Mouse (Mus musculus) embryonic facial prominence, embryonic 12.5 days (tissue): Measurements from ENCODE around the gene Akt2. TPM values are rescaled to one million over a fixed set of nuclear protein-coding genes. Genes with fewer than 3 reads are reported as not detected.
A peak's percentile ranks its signal among the peaks of the same experiment; 100 is the strongest.

Source experiments
- ATAC-seq: fragments of 200-750 bp; cut with Nextera tagmentation; 2 replicates; pipeline ENCODE4 v1.8.0; 2017; ENCODE audit not compliant: insufficient number of reproducible peaks, insufficient read depth, low FRiP score, low TSS enrichment
- H3K27ac ChIP-seq: fragments of 300-500 bp; sonication (generic); 2 replicates; pipeline ENCODE4 v1.5.1; 2016; ENCODE audit warnings: mild to moderate bottlenecking
- H3K27me3 ChIP-seq: fragments of 300-500 bp; sonication (generic); 2 replicates; pipeline ENCODE4 v1.6.1; 2016; ENCODE audit warnings: mild to moderate bottlenecking, moderate library complexity
- H3K36me3 ChIP-seq: fragments of 300-500 bp; sonication (generic); 2 replicates; pipeline ENCODE4 v1.6.1; 2016; ENCODE audit warnings: mild to moderate bottlenecking
- H3K4me1 ChIP-seq: fragments of 300-500 bp; sonication (generic); 2 replicates; pipeline ENCODE4 v1.6.1; 2016
- H3K4me2 ChIP-seq: fragments of 300-500 bp; sonication (generic); replicated peaks from 2 replicates; pipeline ENCODE4 v1.6.1; 2016; ENCODE audit warnings: mild to moderate bottlenecking, moderate library complexity
- H3K4me3 ChIP-seq: fragments of 300-500 bp; sonication (generic); 2 replicates; pipeline ENCODE4 v1.5.1; 2016; ENCODE audit warnings: mild to moderate bottlenecking
- H3K9ac ChIP-seq: fragments of 300-500 bp; sonication (generic); 2 replicates; pipeline ENCODE4 v1.6.1; 2016; ENCODE audit warnings: mild to moderate bottlenecking, moderate library complexity
- H3K9me3 ChIP-seq: fragments of 300-500 bp; sonication (generic); 2 replicates; pipeline ENCODE4 v1.6.1; 2016; ENCODE audit warnings: mild to moderate bottlenecking, moderate library complexity
- WGBS: fragments of 180-500 bp; shearing (Covaris S2); methylation state at CpG from one replicate; pipeline ENCODE4 v1.1.7; 2016; 5-methylcytosine and 5-hydroxymethylcytosine counted together
- polyA plus RNA-seq: library from polyadenylated mRNA; unstranded; fragments of >200 nt; fragmentation: Nextera tagmentation; extraction: Ambion mirVana; gene quantifications from 2 replicates; pipeline ENCODE4 v1.2.1, GENCODE M21; 2016

Akt2 gene
- polyA plus RNA-seq, 1 experiment from 2014 or later, result 114 TPM

DNA sequence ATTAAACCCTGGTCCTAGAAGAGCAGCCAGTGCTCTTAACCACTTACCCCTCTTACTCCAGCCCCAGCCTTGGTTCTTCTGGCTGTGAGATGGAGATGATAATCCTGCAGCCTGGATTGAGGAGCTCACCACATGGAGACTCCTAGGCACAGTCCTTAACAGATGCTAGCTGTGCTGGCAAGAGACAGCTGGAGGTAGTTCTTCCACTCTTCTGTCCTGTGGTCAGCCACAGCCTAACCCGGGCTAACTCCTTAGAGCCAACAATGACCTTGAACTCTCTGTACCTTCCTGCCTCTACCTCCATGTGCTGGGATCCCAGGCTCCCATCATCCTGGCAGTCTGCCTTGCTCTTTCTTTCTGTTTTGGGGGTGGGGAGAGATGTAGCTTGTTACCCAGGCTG lies 30.4 kb upstream of the Akt2 start:
- ATAC-seq, result no peak
- WGBS, result 90% methylated on average over 1 of the region's 1 CpGs
- Histone ChIP-seq H3K27ac (no peak overlapping the region), H3K36me3 (peaks cover 55% of the 10 kb centered on the region), H3K9me3 (no peaks in the 10 kb centered on the region), H3K4me1 (no peaks in the 10 kb centered on the region), H3K9ac (0 out of 2 replicates have a peak overlapping the region, but pooled peaks have one; percentile 7), H3K4me3 (no peak overlapping the region), H3K4me2 (no peak overlapping the region), H3K27me3 (no peaks in the 10 kb centered on the region)

DNA sequence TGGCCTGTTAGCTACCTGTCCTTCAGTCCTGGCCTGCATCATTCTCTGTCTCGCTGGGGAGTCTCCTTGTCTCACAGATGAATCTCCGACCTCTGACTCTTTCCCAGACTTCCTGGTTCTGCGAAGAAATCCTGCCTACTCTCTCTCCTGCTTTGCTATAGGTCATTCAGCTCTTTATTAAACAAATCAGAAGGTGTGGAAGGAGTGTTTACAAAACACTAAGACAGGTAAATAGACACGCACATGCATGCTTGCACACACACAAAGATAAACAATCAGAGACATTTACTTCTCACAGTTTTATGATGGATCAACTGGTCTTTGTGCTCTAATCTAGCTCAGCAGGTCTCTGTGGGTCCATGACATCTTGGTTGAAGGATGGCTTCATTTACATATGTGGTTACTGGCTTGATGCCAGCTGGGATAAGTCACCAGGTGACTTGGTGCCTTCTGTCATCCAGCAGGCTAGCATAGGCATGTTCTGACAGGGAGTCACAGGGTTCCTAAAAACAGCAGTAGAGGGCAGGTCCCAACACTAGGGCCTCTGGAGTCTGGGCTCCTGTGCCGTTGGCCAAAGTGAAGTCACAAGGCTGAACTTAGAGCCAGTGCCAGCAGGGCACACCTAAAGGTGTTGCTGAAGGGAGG lies 21.6 kb upstream of the Akt2 start:
- peaks cover 69% of the 10 kb centered on the region for H3K36me3 ChIP-seq
- H3K4me1 ChIP-seq, result no peaks in the 10 kb centered on the region

DNA sequence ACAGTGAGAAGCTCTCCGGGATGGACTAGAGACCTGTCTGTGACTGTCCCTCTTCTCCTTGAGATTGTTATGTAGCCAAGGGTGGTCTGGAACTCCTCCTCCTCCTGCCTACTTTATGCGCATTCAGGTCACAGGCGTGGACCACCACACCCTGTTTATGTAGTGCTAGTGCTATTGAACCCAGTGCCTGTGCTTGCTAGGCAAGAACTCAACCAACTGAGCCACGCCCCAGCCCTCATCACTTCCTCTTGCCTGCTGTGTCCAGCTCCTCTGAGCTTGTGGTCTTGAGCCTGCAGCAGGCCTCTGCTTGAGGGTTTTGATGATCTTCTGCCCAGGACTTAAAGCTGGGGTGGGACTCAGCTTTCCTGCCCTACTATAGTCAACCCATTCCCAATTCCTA lies 19.2 kb upstream of the Akt2 start:
- Histone ChIP-seq H3K4me2 (no peak overlapping the region), H3K27me3 (no peaks in the 10 kb centered on the region), H3K4me3 (no peak overlapping the region), H3K9ac (no peak overlapping the region), H3K9me3 (no peaks in the 10 kb centered on the region), H3K36me3 (peaks cover 72% of the 10 kb centered on the region), H3K27ac (no peak overlapping the region), H3K4me1 (no peaks in the 10 kb centered on the region)
- WGBS, result 90% methylated on average over 4 of the region's 4 CpGs
- ATAC-seq, result no peak

More for the DNA sequence above, 21.6 kb upstream of the Akt2 start:
- no peak for ATAC-seq
- no peak overlapping the region for H3K9ac ChIP-seq
- no peak overlapping the region for H3K27ac ChIP-seq
- H3K27me3 ChIP-seq, result no peaks in the 10 kb centered on the region
- H3K9me3 ChIP-seq, result no peaks in the 10 kb centered on the region
- H3K4me3 ChIP-seq, result no peak overlapping the region
- no peak overlapping the region for H3K4me2 ChIP-seq
- 83% methylated on average over 5 of the region's 5 CpGs for WGBS

GRCm38 (mm10) chr7:27574124-27574880 lies 17.1 kb upstream of the Akt2 start:
- no peak overlapping the region for H3K4me2 ChIP-seq
- H3K9me3 ChIP-seq, result no peaks in the 10 kb centered on the region
- no peaks in the 10 kb centered on the region for H3K27me3 ChIP-seq
- H3K9ac ChIP-seq, result no peak overlapping the region
- no peaks in the 10 kb centered on the region for H3K4me1 ChIP-seq
- no peak overlapping the region for H3K27ac ChIP-seq
- H3K36me3 ChIP-seq, result peaks cover 74% of the 10 kb centered on the region
- WGBS, result 90% methylated on average over 14 of the region's 14 CpGs
- no peak overlapping the region for H3K4me3 ChIP-seq
- no peak for ATAC-seq

- Histone ChIP-seq H3K4me3 (no peak overlapping the region), H3K27me3 (no peaks in the 10 kb centered on the region), H3K27ac (no peak overlapping the region), H3K9ac (no peak overlapping the region), H3K4me1 (no peaks in the 10 kb centered on the region), H3K36me3 (peaks cover 78% of the 10 kb centered on the region), H3K4me2 (no peak overlapping the region), H3K9me3 (no peaks in the 10 kb centered on the region)
- 73% methylated on average over 6 of the region's 6 CpGs for WGBS
- ATAC-seq, result no peak
Observed at GRCm38 (mm10) chr7:27576914-27577313, 14.4 kb upstream of the Akt2 start.

- no peaks in the 10 kb centered on the region for H3K9me3 ChIP-seq
- H3K27ac ChIP-seq, result no peak overlapping the region
- no peak overlapping the region for H3K9ac ChIP-seq
- H3K27me3 ChIP-seq, result no peaks in the 10 kb centered on the region
- H3K36me3 ChIP-seq, result peaks cover 78% of the 10 kb centered on the region
- H3K4me2 ChIP-seq, result no peak overlapping the region
- no peaks in the 10 kb centered on the region for H3K4me1 ChIP-seq
- H3K4me3 ChIP-seq, result no peak overlapping the region
- WGBS, result 88% methylated on average over 6 of the region's 6 CpGs
- ATAC-seq, result no peak
Observed at GRCm38 (mm10) chr7:27577589-27577988, 13.8 kb upstream of the Akt2 start.

- ATAC-seq, result no peak
- 51% methylated on average over 7 of the region's 7 CpGs for WGBS
- Histone ChIP-seq H3K4me2 (no peak overlapping the region), H3K36me3 (peaks cover 84% of the 10 kb centered on the region), H3K4me3 (no peak overlapping the region), H3K27ac (no peak overlapping the region), H3K27me3 (no peaks in the 10 kb centered on the region), H3K9ac (no peak overlapping the region), H3K4me1 (no peaks in the 10 kb centered on the region), H3K9me3 (no peaks in the 10 kb centered on the region)
Observed at GRCm38 (mm10) chr7:27578465-27578864, 12.9 kb upstream of the Akt2 start.

GRCm38 (mm10) chr7:27580380-27581174 lies 10.8 kb upstream of the Akt2 start:
- H3K4me1 ChIP-seq, result no peaks in the 10 kb centered on the region
- H3K9ac ChIP-seq, result no peak overlapping the region
- H3K4me2 ChIP-seq, result no peak overlapping the region
- H3K27me3 ChIP-seq, result no peaks in the 10 kb centered on the region
- peaks cover 82% of the 10 kb centered on the region for H3K36me3 ChIP-seq
- H3K4me3 ChIP-seq, result no peak overlapping the region
- no peak for ATAC-seq
- H3K9me3 ChIP-seq, result no peaks in the 10 kb centered on the region
- 87% methylated on average over 14 of the region's 14 CpGs for WGBS
- no peak overlapping the region for H3K27ac ChIP-seq

DNA sequence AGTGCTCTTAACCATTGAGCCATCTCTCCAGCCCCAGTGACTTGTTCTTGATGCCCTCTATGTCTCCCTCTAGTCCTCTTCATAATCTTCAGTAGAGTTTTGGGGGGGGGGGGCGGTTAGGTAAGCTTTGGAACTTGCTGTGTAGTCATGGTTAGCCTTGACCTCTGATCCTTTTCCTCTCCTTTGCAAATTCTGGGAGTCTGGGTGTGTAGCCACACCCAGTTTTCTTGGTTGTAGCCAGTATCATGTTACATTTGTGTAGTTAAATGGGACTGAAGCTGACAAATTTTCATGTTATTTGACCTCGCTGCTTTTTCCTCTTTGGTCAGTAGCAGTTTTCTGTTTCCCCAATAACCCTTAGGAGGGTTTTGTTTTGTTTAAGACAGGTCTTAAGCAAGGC lies 4.5 kb upstream of the Akt2 start:
- Histone ChIP-seq H3K9ac (no peak overlapping the region), H3K4me3 (no peak overlapping the region), H3K27ac (no peak overlapping the region), H3K27me3 (no peaks in the 10 kb centered on the region), H3K4me2 (no peak overlapping the region), H3K36me3 (peaks cover 26% of the 10 kb centered on the region), H3K9me3 (no peaks in the 10 kb centered on the region), H3K4me1 (no peaks in the 10 kb centered on the region)
- no peak for ATAC-seq
- WGBS, result 53% methylated on average over 2 of the region's 2 CpGs

DNA sequence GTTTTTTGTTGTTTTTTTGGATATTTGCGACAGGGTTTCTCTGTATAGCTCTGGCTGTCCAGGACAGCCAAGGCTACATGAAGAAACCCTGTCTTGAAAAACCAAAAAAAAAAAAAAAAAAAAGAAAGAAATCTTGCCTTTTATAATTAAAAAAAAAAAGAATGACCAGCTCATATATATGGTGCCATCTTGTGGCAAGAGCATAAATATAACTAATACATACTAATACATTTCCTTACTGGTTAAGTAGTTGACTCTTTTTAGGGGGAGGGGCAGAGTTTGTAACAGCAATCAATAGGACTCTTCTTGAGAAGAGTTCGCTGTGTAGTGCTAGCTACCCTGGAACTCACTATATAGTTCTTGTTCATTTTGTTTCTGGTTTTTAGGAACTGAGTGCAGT lies 3.6 kb upstream of the Akt2 start:
- no peak overlapping the region for H3K27ac ChIP-seq
- H3K4me1 ChIP-seq, result peaks cover 3% of the 10 kb centered on the region
- WGBS, result 90% methylated on average over 2 of the region's 2 CpGs
- H3K27me3 ChIP-seq, result no peaks in the 10 kb centered on the region
- H3K9me3 ChIP-seq, result no peaks in the 10 kb centered on the region
- H3K36me3 ChIP-seq, result peaks cover 17% of the 10 kb centered on the region; the same call in 1 of the 2 replicates
- ATAC-seq, result no peak
- H3K4me2 ChIP-seq, result no peak overlapping the region
- H3K4me3 ChIP-seq, result no peak overlapping the region
- no peak overlapping the region for H3K9ac ChIP-seq

GRCm38 (mm10) chr7:27590088-27590487 lies 1.3 kb upstream of the Akt2 start:
- no peak overlapping the region for H3K4me3 ChIP-seq
- no peaks in the 10 kb centered on the region for H3K27me3 ChIP-seq
- no peaks in the 10 kb centered on the region for H3K9me3 ChIP-seq
- peaks cover 6% of the 10 kb centered on the region for H3K36me3 ChIP-seq
- no peak for ATAC-seq
- 91% methylated on average over 4 of the region's 4 CpGs for WGBS
- H3K4me2 ChIP-seq, result no peak overlapping the region
- H3K4me1 ChIP-seq, result peaks cover 10% of the 10 kb centered on the region
- H3K27ac ChIP-seq, result no peak overlapping the region
- H3K9ac ChIP-seq, result no peak overlapping the region
